Mouse (Mus musculus): Measurements from ENCODE around the gene Ccdc9b.

DNA sequence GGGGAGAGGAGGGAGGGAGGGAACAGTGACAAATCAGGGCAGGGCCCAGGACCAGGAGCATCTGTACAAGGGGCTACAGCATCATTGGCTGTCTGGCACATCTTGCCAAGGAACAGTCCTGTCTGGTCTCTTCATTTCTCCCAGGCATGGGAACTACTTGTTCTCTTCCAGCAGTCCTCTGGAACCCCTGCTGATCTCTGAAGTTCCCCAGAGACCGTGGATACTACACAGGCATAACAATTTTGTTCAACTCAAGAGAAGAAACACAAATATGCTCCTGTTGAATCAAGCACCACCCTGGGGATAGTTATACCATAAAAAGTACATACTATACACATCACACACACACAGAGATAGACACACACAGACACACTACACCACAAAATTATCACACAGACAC lies 18.7 kb upstream of the Ccdc9b start:
- TF ChIP-seq CEBPB (IDR thresholded peaks at IDR 0.05; ENCODE audit: low read depth), result no peak
- TF ChIP-seq USF1 (IDR thresholded peaks at IDR 0.05; ENCODE audit: low read depth), result no peak
- no peak for TF ChIP-seq CTCF (IDR thresholded peaks at IDR 0.05; ENCODE audit: control insufficient read depth, insufficient read depth, insufficient read length)
- no peak for TF ChIP-seq MYOG (IDR thresholded peaks at IDR 0.05; ENCODE audit: control insufficient read depth, extremely low read depth, insufficient read length)
